Mouse (Mus musculus) forebrain, embryonic 16.5 days (tissue): ENCODE results near the gene Olfr1195. TPM values are rescaled to one million over a fixed set of nuclear protein-coding genes. Genes with fewer than 3 reads are reported as not detected.
"Not testable (repeated sequence)": the region's sequence is repeated elsewhere in the genome, so short reads cannot be mapped to it uniquely, and the experiment has no call there.

Source experiments
- ATAC-seq: fragments of 200-750 bp; cut with Nextera tagmentation; 2 replicates; pipeline ENCODE4 v1.8.0; 2017; ENCODE audit warnings: mild to moderate bottlenecking, moderate library complexity
- H3K27ac ChIP-seq: fragments of 300-500 bp; sonication (generic); 2 replicates; pipeline ENCODE4 v1.5.1; 2014; ENCODE audit warnings: low read length, control low read depth
- H3K27me3 ChIP-seq: fragments of 300-500 bp; sonication (generic); replicated peaks from 2 replicates; pipeline ENCODE4 v1.6.1; 2014; ENCODE audit warnings: low read length; ENCODE audit not compliant: control insufficient read depth, insufficient read depth
- H3K36me3 ChIP-seq: fragments of 300-500 bp; sonication (generic); 2 replicates; pipeline ENCODE4 v1.6.1; 2014; ENCODE audit not compliant: control insufficient read depth, insufficient read depth
- H3K4me1 ChIP-seq: fragments of 300-500 bp; sonication (generic); replicated peaks from 2 replicates; pipeline ENCODE4 v1.6.1; 2014; ENCODE audit warnings: low read length; ENCODE audit not compliant: control insufficient read depth, insufficient read depth
- H3K4me2 ChIP-seq: fragments of 300-500 bp; sonication (generic); 2 replicates; pipeline ENCODE4 v1.6.1; 2014; ENCODE audit warnings: mild to moderate bottlenecking, low read length, control low read depth
- H3K4me3 ChIP-seq: fragments of 300-500 bp; sonication (generic); replicated peaks from 2 replicates; pipeline ENCODE4 v1.5.1; 2014; ENCODE audit warnings: mild to moderate bottlenecking, low read length, control low read depth
- H3K9ac ChIP-seq: fragments of 300-500 bp; sonication (generic); replicated peaks from 2 replicates; pipeline ENCODE4 v1.6.1; 2014; ENCODE audit warnings: low read depth, low read length, control low read depth
- H3K9me3 ChIP-seq: fragments of 300-500 bp; sonication (generic); 2 replicates; pipeline ENCODE4 v1.6.1; 2016; ENCODE audit warnings: low read length; ENCODE audit not compliant: control insufficient read depth
- WGBS: fragments of 180-500 bp; shearing (Covaris S2); extraction: QIAGEN DNeasy Blood & Tissue Kit; methylation state at CpG from one replicate; pipeline ENCODE4 v1.1.7; 2014; 5-methylcytosine and 5-hydroxymethylcytosine counted together
- polyA plus RNA-seq: library from polyadenylated mRNA; unstranded; fragments of >200 nt; fragmentation: Nextera tagmentation; extraction: Ambion mirVana; gene quantifications from 2 replicates; pipeline ENCODE4 v1.2.1, GENCODE M21; 2015

Olfr1195 gene
- not detected in 2 replicates for polyA plus RNA-seq

- no peak for ATAC-seq
- H3K4me3 ChIP-seq = no peak within 1 kb of the TSS
Measured at GRCm38 (mm10) chr2:88689087-88689486, at the start of gene Olfr1195. Gene Olfr1195 (minus strand): TSS chr2:88689187.

GRCm38 (mm10) chr2:88732266-88732665 lies 43.3 kb upstream of the Olfr1195 start, which contains the start of gene Olfr1197:
Gene Olfr1197 (minus strand): TSS chr2:88732366.
- Histone ChIP-seq H3K4me2 (no peak within 1 kb of the TSS), H3K4me3 (no peak within 1 kb of the TSS), H3K27me3 (no peaks in the 10 kb centered on the region), H3K27ac (no peak within 1 kb of the TSS), H3K4me1 (no peaks in the 10 kb centered on the region), H3K9me3 (no peaks in the 10 kb centered on the region), H3K36me3 (no peaks in the 10 kb centered on the region), H3K9ac (no peak within 1 kb of the TSS)
- no peak for ATAC-seq
- WGBS = 74% methylated on average over 1 of the region's 1 CpGs

More at GRCm38 (mm10) chr2:88689087-88689486, at the start of gene Olfr1195:
- Histone ChIP-seq H3K4me2 (no peak within 1 kb of the TSS), H3K9ac (no peak within 1 kb of the TSS), H3K9me3 (no peaks in the 10 kb centered on the region), H3K36me3 (no peaks in the 10 kb centered on the region), H3K27ac (no peak within 1 kb of the TSS), H3K27me3 (no peaks in the 10 kb centered on the region), H3K4me1 (no peaks in the 10 kb centered on the region)

- Histone ChIP-seq H3K9ac (no peak within 1 kb of the TSS), H3K27me3 (no peaks in the 10 kb centered on the region), H3K4me2 (no peak within 1 kb of the TSS), H3K4me3 (no peak within 1 kb of the TSS), H3K4me1 (no peaks in the 10 kb centered on the region), H3K27ac (no peak within 1 kb of the TSS), H3K36me3 (no peaks in the 10 kb centered on the region), H3K9me3 (no peaks in the 10 kb centered on the region)
- no peak for ATAC-seq
- 82% methylated on average over 2 of the region's 2 CpGs for WGBS
Measured at GRCm38 (mm10) chr2:88704497-88704896, 15.5 kb upstream of the Olfr1195 start, which contains the start of gene Olfr1196. Gene Olfr1196 (minus strand): TSS chr2:88704597.

- H3K4me1 ChIP-seq, H3K4me3 ChIP-seq, H3K9me3 ChIP-seq, H3K27me3 ChIP-seq, ATAC-seq, H3K4me2 ChIP-seq, H3K9ac ChIP-seq, H3K27ac ChIP-seq, H3K36me3 ChIP-seq: not testable (repeated sequence)
Measured at GRCm38 (mm10) chr2:88675328-88675727, 13.7 kb downstream of the Olfr1195 start, which contains the start of gene Olfr1193. Gene Olfr1193 (plus strand): TSS chr2:88675628.

- no peak within 1 kb of the TSS for H3K9ac ChIP-seq
- 39% methylated on average over 1 of the region's 1 CpGs for WGBS
- H3K4me2 ChIP-seq = no peak within 1 kb of the TSS
- no peaks in the 10 kb centered on the region for H3K9me3 ChIP-seq
- H3K27me3 ChIP-seq = no peaks in the 10 kb centered on the region
- no peak within 1 kb of the TSS for H3K27ac ChIP-seq
- no peak within 1 kb of the TSS for H3K4me3 ChIP-seq
- H3K36me3 ChIP-seq = no peaks in the 10 kb centered on the region
- H3K4me1 ChIP-seq = no peaks in the 10 kb centered on the region
- ATAC-seq = no peak
Measured at GRCm38 (mm10) chr2:88648209-88648608, 40.8 kb downstream of the Olfr1195 start, which contains the start of gene Olfr1192-ps1. Gene Olfr1192-ps1 (plus strand): TSS chr2:88648509.

- H3K9me3 ChIP-seq = not testable (repeated sequence)
Measured at GRCm38 (mm10) chr2:88640242-88640641, 48.7 kb downstream of the Olfr1195 start, which contains the start of gene Olfr1191-ps1. Gene Olfr1191-ps1 (plus strand): TSS chr2:88640542.

More at GRCm38 (mm10) chr2:88640242-88640641, 48.7 kb downstream of the Olfr1195 start, which contains the start of gene Olfr1191-ps1:
- 85% methylated on average over 1 of the region's 1 CpGs for WGBS
- H3K27me3 ChIP-seq, H3K4me1 ChIP-seq, H3K9ac ChIP-seq, H3K36me3 ChIP-seq, H3K27ac ChIP-seq, H3K4me2 ChIP-seq, H3K4me3 ChIP-seq, ATAC-seq: not testable (repeated sequence)

Other genes with a start within 250 kb of the Olfr1195 start
- not detected in 2 replicates for gene Gm13757, start 240.1 kb downstream of the Olfr1195 start, polyA plus RNA-seq
- gene Olfr1183, start 234.3 kb downstream of the Olfr1195 start, polyA plus RNA-seq = not detected in 2 replicates
- gene Olfr1184, start 205.6 kb downstream of the Olfr1195 start, polyA plus RNA-seq = not detected in 2 replicates
- not detected in 2 replicates for gene Olfr1185-ps1, start 195.9 kb downstream of the Olfr1195 start, polyA plus RNA-seq
- not detected in 2 replicates for gene Olfr1186, start 170.6 kb downstream of the Olfr1195 start, polyA plus RNA-seq
- not detected in 2 replicates for gene Olfr1188, start 132.3 kb downstream of the Olfr1195 start, polyA plus RNA-seq
- gene Olfr1189, start 102.7 kb downstream of the Olfr1195 start, polyA plus RNA-seq = not detected in 2 replicates
- not detected in 2 replicates for gene Olfr1191-ps1, start 48.6 kb downstream of the Olfr1195 start, polyA plus RNA-seq
- not detected in 2 replicates for gene Olfr1192-ps1, start 40.7 kb downstream of the Olfr1195 start, polyA plus RNA-seq
- not detected in 2 replicates for gene Olfr1193, start 13.6 kb downstream of the Olfr1195 start, polyA plus RNA-seq
- gene Olfr1196, start 15.4 kb upstream of the Olfr1195 start, polyA plus RNA-seq = not detected in 2 replicates
- gene Olfr1197, start 43.2 kb upstream of the Olfr1195 start, polyA plus RNA-seq = not detected in 2 replicates
- not detected in 2 replicates for gene Olfr1198, start 62.2 kb upstream of the Olfr1195 start, polyA plus RNA-seq
- gene Olfr1199, start 71.3 kb upstream of the Olfr1195 start, polyA plus RNA-seq = not detected in 2 replicates
- gene Olfr1200, start 81.3 kb upstream of the Olfr1195 start, polyA plus RNA-seq = not detected in 2 replicates
- not detected in 2 replicates for gene Olfr1201, start 103.8 kb upstream of the Olfr1195 start, polyA plus RNA-seq
- gene Olfr1202, start 125.3 kb upstream of the Olfr1195 start, polyA plus RNA-seq = not detected in 2 replicates
- not detected in 2 replicates for gene Olfr1205, start 140.6 kb upstream of the Olfr1195 start, polyA plus RNA-seq
- gene Olfr1204, start 160.1 kb upstream of the Olfr1195 start, polyA plus RNA-seq = not detected in 2 replicates
- gene Olfr1206, start 174.0 kb upstream of the Olfr1195 start, polyA plus RNA-seq = not detected in 2 replicates
- not detected in 2 replicates for gene Olfr1208, start 213.1 kb upstream of the Olfr1195 start, polyA plus RNA-seq
- gene Olfr1209, start 226.0 kb upstream of the Olfr1195 start, polyA plus RNA-seq = not detected in 2 replicates
- gene Olfr1211, start 248.9 kb upstream of the Olfr1195 start, polyA plus RNA-seq = not detected in 2 replicates